Mouse (Mus musculus) embryonic facial prominence, embryonic 12.5 days (tissue): ENCODE measurements at regions not wholly inside any gene's neighbourhood (a gene's known extent, or its start where the extent isn't known, plus 50 kb on each side); places are given as distances from the start of the nearest gene placed in this dataset.

Experiments
- ATAC-seq: fragments of 200-750 bp; cut with Nextera tagmentation; 2 replicates; pipeline ENCODE4 v1.8.0; 2017; ENCODE audit not compliant: insufficient number of reproducible peaks, insufficient read depth, low FRiP score, low TSS enrichment
- H3K27ac ChIP-seq: fragments of 300-500 bp; sonication (generic); 2 replicates; pipeline ENCODE4 v1.5.1; 2016; ENCODE audit warnings: mild to moderate bottlenecking
- H3K27me3 ChIP-seq: fragments of 300-500 bp; sonication (generic); 2 replicates; pipeline ENCODE4 v1.6.1; 2016; ENCODE audit warnings: mild to moderate bottlenecking, moderate library complexity
- H3K36me3 ChIP-seq: fragments of 300-500 bp; sonication (generic); 2 replicates; pipeline ENCODE4 v1.6.1; 2016; ENCODE audit warnings: mild to moderate bottlenecking
- H3K4me1 ChIP-seq: fragments of 300-500 bp; sonication (generic); 2 replicates; pipeline ENCODE4 v1.6.1; 2016
- H3K4me2 ChIP-seq: fragments of 300-500 bp; sonication (generic); replicated peaks from 2 replicates; pipeline ENCODE4 v1.6.1; 2016; ENCODE audit warnings: mild to moderate bottlenecking, moderate library complexity
- H3K4me3 ChIP-seq: fragments of 300-500 bp; sonication (generic); 2 replicates; pipeline ENCODE4 v1.5.1; 2016; ENCODE audit warnings: mild to moderate bottlenecking
- H3K9ac ChIP-seq: fragments of 300-500 bp; sonication (generic); 2 replicates; pipeline ENCODE4 v1.6.1; 2016; ENCODE audit warnings: mild to moderate bottlenecking, moderate library complexity
- H3K9me3 ChIP-seq: fragments of 300-500 bp; sonication (generic); 2 replicates; pipeline ENCODE4 v1.6.1; 2016; ENCODE audit warnings: mild to moderate bottlenecking, moderate library complexity
- WGBS: fragments of 180-500 bp; shearing (Covaris S2); methylation state at CpG from one replicate; pipeline ENCODE4 v1.1.7; 2016; 5-methylcytosine and 5-hydroxymethylcytosine counted together

GRCm38 (mm10) chr15:56497757-56498156 is 979.7 kb downstream of the Slc22a22 start:
- no peak for ATAC-seq
- Histone ChIP-seq H3K9ac (no peak overlapping the region), H3K36me3 (no peaks in the 10 kb centered on the region), H3K4me3 (no peak overlapping the region), H3K9me3 (no peaks in the 10 kb centered on the region), H3K4me2 (no peak overlapping the region), H3K27ac (no peak overlapping the region), H3K4me1 (no peaks in the 10 kb centered on the region), H3K27me3 (no peaks in the 10 kb centered on the region)
- WGBS: 64% methylated on average over 4 of the region's 4 CpGs

DNA sequence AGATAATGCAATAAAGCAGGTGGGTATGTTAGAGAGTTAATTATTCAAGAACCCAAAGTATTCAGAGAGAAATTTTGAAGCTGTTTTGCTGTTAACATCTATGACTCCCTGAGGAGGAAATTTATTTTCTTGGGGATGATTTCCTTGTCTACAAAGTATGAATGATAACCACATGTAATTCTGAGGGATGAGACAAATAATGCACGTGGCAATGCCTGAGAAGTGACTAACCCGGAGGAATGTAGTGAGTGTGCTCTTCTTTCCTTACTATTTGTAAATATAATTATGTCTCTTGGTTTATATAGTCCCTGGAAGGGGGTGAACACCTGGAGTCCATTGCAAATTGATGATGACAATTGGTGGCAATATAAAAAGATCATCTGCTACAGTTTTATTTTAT is 981.1 kb downstream of the Slc22a22 start:
- 79% methylated on average over 2 of the region's 2 CpGs for WGBS

GRCm38 (mm10) chr15:56485931-56486330 is 991.5 kb downstream of the Slc22a22 start:
- no peaks in the 10 kb centered on the region for H3K36me3 ChIP-seq
- no peak overlapping the region for H3K27ac ChIP-seq
- no peaks in the 10 kb centered on the region for H3K27me3 ChIP-seq
- H3K4me3 ChIP-seq: no peak overlapping the region
- no peak overlapping the region for H3K4me2 ChIP-seq
- H3K4me1 ChIP-seq: no peaks in the 10 kb centered on the region
- WGBS: 86% methylated on average over 3 of the region's 3 CpGs
- H3K9ac ChIP-seq: no peak overlapping the region
- H3K9me3 ChIP-seq: no peaks in the 10 kb centered on the region
- ATAC-seq: no peak

More for the DNA sequence above, 981.1 kb downstream of the Slc22a22 start:
- Histone ChIP-seq H3K27ac (no peak overlapping the region), H3K9me3 (no peaks in the 10 kb centered on the region), H3K4me3 (no peak overlapping the region), H3K27me3 (no peaks in the 10 kb centered on the region), H3K4me1 (no peaks in the 10 kb centered on the region), H3K4me2 (no peak overlapping the region), H3K36me3 (no peaks in the 10 kb centered on the region), H3K9ac (no peak overlapping the region)
- ATAC-seq: no peak

DNA sequence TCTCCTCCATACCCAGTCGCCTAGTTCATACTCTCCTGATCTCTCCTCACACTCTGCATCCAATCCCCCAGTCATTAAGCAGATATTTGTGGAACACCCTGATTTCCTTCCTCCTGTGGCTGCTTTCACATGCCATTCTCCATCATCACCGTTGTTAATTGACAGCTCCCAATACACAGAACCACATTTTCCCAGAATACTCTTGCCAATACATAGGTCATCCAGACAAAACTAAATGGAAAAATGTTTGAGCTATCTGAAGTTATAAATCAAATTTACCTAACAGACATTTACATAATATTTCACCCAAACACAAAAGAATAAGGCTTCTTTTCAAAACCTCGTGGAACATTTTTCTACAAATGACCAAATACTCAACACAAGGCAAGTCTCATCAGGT is 992.7 kb downstream of the Slc22a22 start:
- no peaks in the 10 kb centered on the region for H3K36me3 ChIP-seq
- no peaks in the 10 kb centered on the region for H3K4me1 ChIP-seq
- H3K27me3 ChIP-seq: no peaks in the 10 kb centered on the region
- WGBS: 77% methylated on average over 3 of the region's 3 CpGs
- H3K9me3 ChIP-seq: no peaks in the 10 kb centered on the region
- H3K27ac ChIP-seq: no peak overlapping the region
- no peak for ATAC-seq
- no peak overlapping the region for H3K4me3 ChIP-seq
- no peak overlapping the region for H3K9ac ChIP-seq
- H3K4me2 ChIP-seq: no peak overlapping the region

GRCm38 (mm10) chr15:56479682-56480081 is 997.7 kb downstream of the Slc22a22 start:
- no peak overlapping the region for H3K27ac ChIP-seq
- no peaks in the 10 kb centered on the region for H3K9me3 ChIP-seq
- H3K4me3 ChIP-seq: no peak overlapping the region
- H3K4me2 ChIP-seq: no peak overlapping the region
- H3K36me3 ChIP-seq: no peaks in the 10 kb centered on the region
- H3K4me1 ChIP-seq: no peaks in the 10 kb centered on the region
- ATAC-seq: no peak
- H3K9ac ChIP-seq: no peak overlapping the region
- no peaks in the 10 kb centered on the region for H3K27me3 ChIP-seq

DNA sequence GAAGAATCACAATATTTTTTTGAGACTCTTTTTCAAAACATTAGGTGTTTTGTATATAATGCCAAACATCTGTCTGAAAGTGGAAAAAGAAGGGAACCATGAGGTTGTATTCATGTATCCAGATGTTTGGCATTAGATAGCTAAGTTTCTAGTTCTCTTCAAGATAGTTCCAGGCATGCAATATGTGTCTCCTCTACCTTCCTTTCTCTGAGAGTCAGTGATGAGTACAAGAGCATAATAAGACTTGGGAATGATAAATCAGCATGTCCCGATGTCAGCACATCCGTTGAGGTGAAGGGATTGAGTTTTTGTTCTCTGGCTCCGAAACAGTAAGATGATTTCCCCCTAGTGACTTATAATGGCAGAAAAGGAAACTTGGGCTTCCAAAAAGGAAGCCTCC is 998.4 kb downstream of the Slc22a22 start:
- H3K27ac ChIP-seq: 0 out of 2 replicates have a peak overlapping the region, but pooled peaks have one; percentile 6
- no peak for ATAC-seq
- H3K27me3 ChIP-seq: no peaks in the 10 kb centered on the region
- H3K4me3 ChIP-seq: no peak overlapping the region
- H3K4me1 ChIP-seq: no peaks in the 10 kb centered on the region
- no peak overlapping the region for H3K9ac ChIP-seq
- no peaks in the 10 kb centered on the region for H3K9me3 ChIP-seq
- 65% methylated on average over 3 of the region's 3 CpGs for WGBS
- no peak overlapping the region for H3K4me2 ChIP-seq
- no peaks in the 10 kb centered on the region for H3K36me3 ChIP-seq

- Histone ChIP-seq H3K9me3 (no peaks in the 10 kb centered on the region), H3K27ac (no peak overlapping the region), H3K4me2 (no peak overlapping the region), H3K9ac (no peak overlapping the region), H3K4me1 (no peaks in the 10 kb centered on the region), H3K4me3 (no peak overlapping the region), H3K36me3 (no peaks in the 10 kb centered on the region), H3K27me3 (no peaks in the 10 kb centered on the region)
- no peak for ATAC-seq
- 88% methylated on average over 1 of the region's 1 CpGs for WGBS
Observed at GRCm38 (mm10) chr15:56473679-56474078, 1003.7 kb downstream of the Slc22a22 start.

- no peaks in the 10 kb centered on the region for H3K9me3 ChIP-seq
- H3K27ac ChIP-seq: no peak overlapping the region
- 65% methylated on average over 4 of the region's 4 CpGs for WGBS
- no peak overlapping the region for H3K4me3 ChIP-seq
- H3K36me3 ChIP-seq: no peaks in the 10 kb centered on the region
- no peaks in the 10 kb centered on the region for H3K27me3 ChIP-seq
- no peak for ATAC-seq
- H3K9ac ChIP-seq: no peak overlapping the region
- no peak overlapping the region for H3K4me2 ChIP-seq
- H3K4me1 ChIP-seq: no peaks in the 10 kb centered on the region
Observed at GRCm38 (mm10) chr15:56451881-56452280, 1025.5 kb downstream of the Slc22a22 start.

- Histone ChIP-seq H3K9ac (no peak overlapping the region), H3K36me3 (no peaks in the 10 kb centered on the region), H3K4me1 (no peaks in the 10 kb centered on the region), H3K9me3 (no peaks in the 10 kb centered on the region), H3K27ac (no peak overlapping the region), H3K4me2 (no peak overlapping the region), H3K27me3 (no peaks in the 10 kb centered on the region), H3K4me3 (no peak overlapping the region)
- 63% methylated on average over 10 of the region's 10 CpGs for WGBS
- no peak for ATAC-seq
Observed at GRCm38 (mm10) chr15:56448015-56448645, 1029.3 kb downstream of the Slc22a22 start.

DNA sequence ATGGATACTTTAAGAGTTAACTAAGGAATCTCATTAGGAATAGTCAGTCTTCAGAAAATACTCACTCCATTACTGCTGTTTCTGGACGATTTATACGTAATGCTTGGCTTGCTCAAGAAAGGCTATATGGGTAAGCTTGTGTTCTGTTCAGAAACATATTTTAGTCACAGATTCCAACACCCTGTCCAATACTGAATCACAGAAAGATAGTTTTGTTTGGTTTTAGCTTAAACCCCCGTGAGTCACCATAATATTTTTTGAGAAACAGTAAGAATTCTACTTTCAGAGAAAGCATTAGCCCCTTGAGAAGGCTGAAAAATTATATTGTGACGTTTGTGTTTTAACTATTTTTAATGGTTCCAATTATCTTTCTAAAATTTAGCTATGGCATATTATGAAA is 1037.3 kb downstream of the Slc22a22 start:
- H3K9me3 ChIP-seq: no peaks in the 10 kb centered on the region
- WGBS: 77% methylated on average over 4 of the region's 4 CpGs
- no peak overlapping the region for H3K9ac ChIP-seq
- no peaks in the 10 kb centered on the region for H3K4me1 ChIP-seq
- ATAC-seq: no peak
- no peak overlapping the region for H3K4me2 ChIP-seq
- H3K36me3 ChIP-seq: no peaks in the 10 kb centered on the region
- no peaks in the 10 kb centered on the region for H3K27me3 ChIP-seq
- H3K4me3 ChIP-seq: no peak overlapping the region
- H3K27ac ChIP-seq: no peak overlapping the region

DNA sequence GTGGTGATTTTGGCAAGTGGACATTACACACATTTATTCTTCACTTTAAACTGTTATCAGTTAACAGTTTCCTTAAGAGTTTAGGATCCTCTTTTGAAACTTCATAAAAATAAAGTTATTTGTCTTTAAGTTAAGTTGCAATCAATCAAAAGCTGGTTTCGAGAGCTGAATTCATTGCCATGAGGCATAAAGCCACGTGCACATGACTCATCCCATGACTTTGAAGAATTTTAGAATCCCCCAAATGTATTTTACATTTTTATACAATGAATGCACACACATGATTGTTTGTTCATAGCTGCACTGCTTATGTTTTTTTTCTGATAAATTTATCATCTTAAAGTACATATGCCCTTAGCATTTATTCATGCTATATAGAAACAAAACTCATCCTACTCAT is 1039.1 kb downstream of the Slc22a22 start:
- ATAC-seq: no peak
- Histone ChIP-seq H3K36me3 (no peaks in the 10 kb centered on the region), H3K4me1 (no peaks in the 10 kb centered on the region), H3K9ac (no peak overlapping the region), H3K27ac (no peak overlapping the region), H3K27me3 (no peaks in the 10 kb centered on the region), H3K9me3 (no peaks in the 10 kb centered on the region), H3K4me3 (no peak overlapping the region), H3K4me2 (no peak overlapping the region)
- WGBS: 76% methylated on average over 2 of the region's 2 CpGs

GRCm38 (mm10) chr15:56436131-56436530 is 1041.3 kb downstream of the Slc22a22 start:
- 48% methylated on average over 6 of the region's 6 CpGs for WGBS
- no peaks in the 10 kb centered on the region for H3K9me3 ChIP-seq
- no peaks in the 10 kb centered on the region for H3K36me3 ChIP-seq

DNA sequence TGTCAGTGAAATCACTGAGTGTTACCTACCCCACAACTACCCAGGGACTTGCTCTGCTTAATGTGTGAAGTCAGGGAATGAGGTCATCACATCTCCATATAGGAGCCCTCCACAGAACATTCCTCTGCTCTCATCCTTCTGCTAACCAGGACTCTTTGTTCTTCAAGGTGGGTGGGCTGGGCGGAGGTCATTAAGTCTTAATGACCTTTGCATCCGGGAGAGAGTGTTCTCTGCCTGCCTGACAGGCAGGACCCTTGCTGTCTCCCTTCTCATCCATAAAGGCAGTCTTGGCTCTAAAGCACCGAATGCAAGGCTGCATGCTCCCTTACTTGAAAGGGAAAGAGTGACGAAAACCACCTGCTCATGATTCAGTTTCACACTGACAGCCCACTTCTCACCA is 1051.4 kb downstream of the Slc22a22 start:
- no peak for ATAC-seq
- Histone ChIP-seq H3K4me3 (no peak overlapping the region), H3K9ac (no peak overlapping the region), H3K4me2 (no peak overlapping the region), H3K4me1 (no peaks in the 10 kb centered on the region), H3K36me3 (no peaks in the 10 kb centered on the region), H3K27ac (no peak overlapping the region), H3K9me3 (no peaks in the 10 kb centered on the region), H3K27me3 (no peaks in the 10 kb centered on the region)
- 17% methylated on average over 4 of the region's 4 CpGs for WGBS

More at GRCm38 (mm10) chr15:56436131-56436530, 1041.3 kb downstream of the Slc22a22 start:
- H3K27me3 ChIP-seq: no peaks in the 10 kb centered on the region
- H3K4me2 ChIP-seq: no peak overlapping the region
- H3K4me1 ChIP-seq: no peaks in the 10 kb centered on the region
- ATAC-seq: no peak
- no peak overlapping the region for H3K9ac ChIP-seq
- H3K4me3 ChIP-seq: no peak overlapping the region
- H3K27ac ChIP-seq: no peak overlapping the region
